ENCODE assay signal across 11 mouse cellular contexts in the genomic region with DNA sequence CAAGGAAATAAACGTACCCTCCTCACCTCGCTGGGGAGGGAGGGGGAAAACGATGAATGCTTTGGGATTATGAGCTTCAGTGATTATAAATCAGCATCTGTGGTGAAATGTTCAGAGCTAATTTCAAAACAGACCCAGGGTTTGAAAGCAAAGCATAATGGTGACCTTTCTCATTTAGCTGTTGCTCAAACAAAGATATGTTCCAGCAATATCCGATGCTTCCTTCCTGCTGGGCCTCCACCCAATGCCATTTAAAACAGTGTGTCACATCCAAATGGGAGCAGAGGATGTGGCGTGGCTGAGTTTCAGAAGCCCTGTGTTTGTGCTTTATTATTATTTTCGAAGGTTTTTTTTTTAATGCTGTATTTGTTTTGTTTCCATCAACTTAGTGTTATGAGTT. TPM values are rescaled to one million over a fixed set of nuclear protein-coding genes. Genes with fewer than 3 reads are reported as not detected.
DNase-seq lines count a peak whose midpoint lies in the region; ATAC-seq and TF ChIP-seq lines count a peak whose summit lies in the region.
"Had no signal": no experiment of that assay in that cellular context is flagged by ENCODE, and none has a peak within 500 bp of the region (broad histone marks: within the 10 kb centered on the region; RNA-seq: fewer than 3 reads in every experiment).

No protein-coding gene starts in this region.

- no peak overlapping the region for H3K4me2 ChIP-seq in heart, embryonic 12.5 days
- no peak overlapping the region for H3K4me2 ChIP-seq in kidney, embryonic 15.5 days
- H3K4me2 ChIP-seq in stomach, embryonic 15.5 days, result no peak overlapping the region

- TF ChIP-seq POLR2A in lung, adult 2 months (IDR thresholded peaks at IDR 0.05; ENCODE audit: borderline replicate concordance, extremely low read depth, low read depth, low read length), result no peak

- H3K4me3 ChIP-seq in lung, adult 2 months (replicated peaks; ENCODE audit: extremely low read depth, low read depth, low read length), result no peak overlapping the region
- H3K4me3 ChIP-seq in heart, embryonic 12.5 days, result no peak overlapping the region
- H3K4me3 ChIP-seq in kidney, embryonic 15.5 days (replicated peaks), result no peak overlapping the region
- H3K4me3 ChIP-seq in stomach, embryonic 15.5 days (replicated peaks), result no peak overlapping the region
- H3K4me3 ChIP-seq: hindbrain, embryonic 10.5 days had no signal

- no peak overlapping the region for H3K9ac ChIP-seq in heart, embryonic 12.5 days
- no peak overlapping the region for H3K9ac ChIP-seq in kidney, embryonic 15.5 days
- H3K9ac ChIP-seq in stomach, embryonic 15.5 days, result no peak overlapping the region

- H3K4me1 ChIP-seq in lung, adult 2 months (ENCODE audit: control insufficient read depth, insufficient read depth, low read length), result peaks cover 17% of the 10 kb centered on the region
- H3K4me1 ChIP-seq in heart, embryonic 12.5 days (replicated peaks), result peaks cover 17% of the 10 kb centered on the region; the same call in 1 of the 2 replicates
- peaks cover 8% of the 10 kb centered on the region; the same call in 1 of the 2 replicates for H3K4me1 ChIP-seq in kidney, embryonic 15.5 days
- no peaks in the 10 kb centered on the region for H3K4me1 ChIP-seq in stomach, embryonic 15.5 days
- H3K4me1 ChIP-seq: hindbrain, embryonic 10.5 days had no signal

- ATAC-seq in heart, embryonic 12.5 days (ENCODE audit: insufficient number of reproducible peaks, low FRiP score), result no peak
- ATAC-seq in kidney, embryonic 15.5 days (replicated peaks; ENCODE audit: low FRiP score), result no peak
- ATAC-seq in stomach, embryonic 15.5 days (ENCODE audit: insufficient read depth, low FRiP score, low read depth), result no peak

- 25% methylated on average over 6 of the region's 6 CpGs for WGBS in lung, adult 2 months
- 70% methylated on average over 6 of the region's 6 CpGs for WGBS in heart, embryonic 12.5 days
- 65% methylated on average over 6 of the region's 6 CpGs for WGBS in kidney, embryonic 15.5 days
- WGBS in stomach, embryonic 15.5 days, result 56% methylated on average over 6 of the region's 6 CpGs

- peak; percentile 69 to 78 for DNase-seq in lung, adult 18-20 months
- DNase-seq in lung, adult 2 months, result no peak
- no peak for DNase-seq in spleen, adult 12 weeks (ENCODE audit: low spot score)
- no peak for DNase-seq in thymus, postnatal 14 days
- DNase-seq in neural tube, embryonic 10.5 days (ENCODE audit: extremely low spot score, low spot score), result no peak
- DNase-seq: cerebellum, adult 8-10 months; right cerebral cortex, postnatal 14 days had no signal

- no peaks in the 10 kb centered on the region for H3K27me3 ChIP-seq in heart, embryonic 12.5 days (replicated peaks)
- no peaks in the 10 kb centered on the region for H3K27me3 ChIP-seq in kidney, embryonic 15.5 days
- no peaks in the 10 kb centered on the region for H3K27me3 ChIP-seq in stomach, embryonic 15.5 days (replicated peaks)

- H3K36me3 ChIP-seq in heart, embryonic 12.5 days, result no peaks in the 10 kb centered on the region
- no peaks in the 10 kb centered on the region for H3K36me3 ChIP-seq in kidney, embryonic 15.5 days
- H3K36me3 ChIP-seq in stomach, embryonic 15.5 days, result no peaks in the 10 kb centered on the region
- H3K36me3 ChIP-seq: hindbrain, embryonic 10.5 days had no signal

- peak overlapping the region; percentile 84 for H3K27ac ChIP-seq in heart, embryonic 12.5 days (ENCODE audit: poor library complexity, severe bottlenecking)
- H3K27ac ChIP-seq in kidney, embryonic 15.5 days, result peak overlapping the region; percentile 77
- peak overlapping the region; percentile 68 for H3K27ac ChIP-seq in stomach, embryonic 15.5 days

- H3K9me3 ChIP-seq in heart, embryonic 12.5 days (replicated peaks), result no peaks in the 10 kb centered on the region
- H3K9me3 ChIP-seq in kidney, embryonic 15.5 days (replicated peaks), result no peaks in the 10 kb centered on the region
- H3K9me3 ChIP-seq in stomach, embryonic 15.5 days, result no peaks in the 10 kb centered on the region
- H3K9me3 ChIP-seq: hindbrain, embryonic 10.5 days had no signal

- no peak for TF ChIP-seq CTCF in lung, adult 2 months (IDR thresholded peaks at IDR 0.05; ENCODE audit: insufficient read depth, low read length)

RNA-seq across cellular contexts. Expression of a gene that starts 37.1 kb away (rescaled TPM):
- polyA plus RNA-seq in lung, adult 2 months (2012; rRNA removed), result 51.0 and 73.8 TPM in 2 replicates
- polyA plus RNA-seq in heart, embryonic 12.5 days (2016; fragmentation: Nextera tagmentation; extraction: Ambion mirVana), result 81.7 and 82.9 TPM in 2 replicates
- 43.3 and 47.9 TPM in 2 replicates for polyA plus RNA-seq in kidney, embryonic 15.5 days (2015; fragmentation: Nextera tagmentation; extraction: Ambion mirVana)
- polyA plus RNA-seq in stomach, embryonic 15.5 days (2015; fragmentation: Nextera tagmentation; extraction: Ambion mirVana), result 39.4 and 42.8 TPM in 2 replicates

Comparison
In these comparisons a context has a peak if more than half of its experiments do, and no peak if none do; other contexts are left out.
1. DNase-seq: peak in lung, adult 18-20 months (2 of 2); none in lung, adult 2 months (single experiment), spleen, adult 12 weeks (single experiment), thymus, postnatal 14 days (single experiment) and neural tube, embryonic 10.5 days (single experiment).
2. Peak in every context shown above with its lines, with median percentiles within 50 percentile points of each other: H3K27ac ChIP-seq.